ENCODE assay signal across 19 mouse cellular contexts in the genomic region with DNA sequence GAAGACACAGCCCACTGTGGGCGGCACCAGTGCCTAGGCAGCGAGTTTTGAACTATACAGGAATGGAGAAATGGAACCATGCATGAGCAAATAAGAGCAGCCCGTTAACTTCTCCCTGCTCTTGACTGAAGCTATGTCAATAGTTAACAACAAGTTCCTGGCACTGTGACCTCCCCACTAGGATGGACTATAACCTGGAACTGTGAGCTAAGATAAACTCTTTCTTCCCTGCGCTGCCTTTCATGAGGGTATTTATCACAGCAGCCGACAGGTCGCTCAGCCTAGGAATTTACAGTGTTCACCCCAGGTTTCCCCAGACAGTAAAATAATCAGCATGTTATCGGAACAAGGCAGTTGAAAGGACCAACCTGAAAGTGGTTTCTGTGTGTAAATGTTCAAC.
A peak's percentile ranks its signal among the peaks of the same experiment; 100 is the strongest.
DNase-seq lines count a peak whose midpoint lies in the region; ATAC-seq and TF ChIP-seq lines count a peak whose summit lies in the region.
"Had no signal": no experiment of that assay in that cellular context is flagged by ENCODE, and none has a peak within 500 bp of the region (broad histone marks: within the 10 kb centered on the region; RNA-seq: fewer than 3 reads in every experiment).

No protein-coding gene starts in this region.

- no peaks in the 10 kb centered on the region for H3K36me3 ChIP-seq in kidney, embryonic 16.5 days (ENCODE audit: insufficient read depth, low read length)
- 0 out of 2 replicates have a peak, but pooled peaks cover 3% of the 10 kb centered on the region for H3K36me3 ChIP-seq in liver, adult 2 months (ENCODE audit: control insufficient read depth, insufficient read depth, low read length)
- H3K36me3 ChIP-seq in intestine, embryonic 15.5 days: no peaks in the 10 kb centered on the region
- H3K36me3 ChIP-seq in stomach, embryonic 16.5 days (ENCODE audit: control insufficient read depth, insufficient read depth, low read length): no peaks in the 10 kb centered on the region
- H3K36me3 ChIP-seq: liver, embryonic 15.5 days had no signal

- no peak for TF ChIP-seq POLR2A in liver, adult 2 months (IDR thresholded peaks at IDR 0.05; ENCODE audit: extremely low read depth, insufficient read depth, low read length)
- no peak for TF ChIP-seq POLR2A in lung, adult 2 months (IDR thresholded peaks at IDR 0.05; ENCODE audit: borderline replicate concordance, extremely low read depth, low read depth, low read length)

- H3K4me1 ChIP-seq in kidney, embryonic 16.5 days (ENCODE audit: insufficient read depth, low read length): peaks cover 11% of the 10 kb centered on the region
- peaks cover 27% of the 10 kb centered on the region for H3K4me1 ChIP-seq in liver, adult 2 months (ENCODE audit: control insufficient read depth, insufficient read depth, low read length)
- H3K4me1 ChIP-seq in intestine, embryonic 15.5 days (replicated peaks): peaks cover 21% of the 10 kb centered on the region; the same call in 1 of the 2 replicates
- H3K4me1 ChIP-seq in stomach, embryonic 16.5 days (ENCODE audit: control insufficient read depth, insufficient read depth, low read length): peaks cover 19% of the 10 kb centered on the region
- H3K4me1 ChIP-seq in lung, adult 2 months (ENCODE audit: control insufficient read depth, insufficient read depth, low read length): peaks cover 16% of the 10 kb centered on the region

- H3K27me3 ChIP-seq in kidney, embryonic 16.5 days (ENCODE audit: insufficient read depth, low read length): no peaks in the 10 kb centered on the region
- H3K27me3 ChIP-seq in liver, adult 2 months (ENCODE audit: control insufficient read depth, insufficient read depth, low read length): no peaks in the 10 kb centered on the region
- H3K27me3 ChIP-seq in intestine, embryonic 15.5 days (replicated peaks): no peaks in the 10 kb centered on the region
- H3K27me3 ChIP-seq in stomach, embryonic 16.5 days (ENCODE audit: control insufficient read depth, insufficient read depth, low read length): no peaks in the 10 kb centered on the region
- H3K27me3 ChIP-seq: hindbrain, embryonic 12.5 days; liver, embryonic 15.5 days; neural tube, embryonic 13.5 days had no signal

- peak; percentile 47 for DNase-seq in kidney, adult 11 months
- DNase-seq in liver, adult 2 months (ENCODE audit: extremely low read depth, low read depth, low spot score): peak; percentile 95
- no peak for DNase-seq in liver
- DNase-seq in lung, adult 2 months: no peak
- DNase-seq in MN1 (ENCODE audit: low spot score): no peak
- DNase-seq: B cell, adult 2 months; cerebellum, adult 2 months; cerebellum, postnatal 36 days; gastrocnemius, postnatal 14 days; heart, postnatal 10 days; lung, postnatal 14 days; midbrain, embryonic 14.5 days had no signal

- no peak for TF ChIP-seq CTCF in liver, adult 2 months (IDR thresholded peaks at IDR 0.05; ENCODE audit: low read depth, low read length)
- no peak for TF ChIP-seq CTCF in lung, adult 2 months (IDR thresholded peaks at IDR 0.05; ENCODE audit: insufficient read depth, low read length)

- H3K9me3 ChIP-seq in kidney, embryonic 16.5 days (ENCODE audit: low read length): peaks cover 4% of the 10 kb centered on the region; the same call in 1 of the 2 replicates
- H3K9me3 ChIP-seq in intestine, embryonic 15.5 days: no peaks in the 10 kb centered on the region
- H3K9me3 ChIP-seq in stomach, embryonic 16.5 days (replicated peaks; ENCODE audit: control insufficient read depth, low read length): no peaks in the 10 kb centered on the region
- H3K9me3 ChIP-seq: hindbrain, embryonic 12.5 days; liver, embryonic 15.5 days; neural tube, embryonic 13.5 days had no signal

- H3K27ac ChIP-seq in kidney, embryonic 16.5 days (ENCODE audit: low read length): no peak overlapping the region
- peak overlapping the region; percentile 75 for H3K27ac ChIP-seq in liver, adult 2 months (replicated peaks; ENCODE audit: insufficient read depth, low read depth, low read length)
- H3K27ac ChIP-seq in intestine, embryonic 15.5 days: no peak overlapping the region
- H3K27ac ChIP-seq in stomach, embryonic 16.5 days (ENCODE audit: low read length): no peak overlapping the region
- H3K27ac ChIP-seq: hindbrain, embryonic 12.5 days; liver, embryonic 15.5 days; neural tube, embryonic 13.5 days had no signal

- 77% methylated on average over 7 of the region's 7 CpGs for WGBS in kidney, embryonic 16.5 days
- WGBS in liver, adult 2 months: 25% methylated on average over 7 of the region's 7 CpGs
- 74% methylated on average over 7 of the region's 7 CpGs for WGBS in intestine, embryonic 15.5 days
- 71% methylated on average over 7 of the region's 7 CpGs for WGBS in stomach, embryonic 16.5 days
- 84% methylated on average over 7 of the region's 7 CpGs for WGBS in lung, adult 2 months

- no peak overlapping the region for H3K9ac ChIP-seq in kidney, embryonic 16.5 days (replicated peaks; ENCODE audit: low read length)
- no peak overlapping the region for H3K9ac ChIP-seq in liver, adult 2 months (ENCODE audit: low read depth, low read length)
- no peak overlapping the region for H3K9ac ChIP-seq in intestine, embryonic 15.5 days
- no peak overlapping the region for H3K9ac ChIP-seq in stomach, embryonic 16.5 days (ENCODE audit: low read length)
- H3K9ac ChIP-seq: hindbrain, embryonic 12.5 days; liver, embryonic 15.5 days; neural tube, embryonic 13.5 days had no signal

- H3K4me2 ChIP-seq in kidney, embryonic 16.5 days (replicated peaks; ENCODE audit: low read depth, low read length): no peak overlapping the region
- no peak overlapping the region for H3K4me2 ChIP-seq in intestine, embryonic 15.5 days (replicated peaks)
- no peak overlapping the region for H3K4me2 ChIP-seq in stomach, embryonic 16.5 days (ENCODE audit: low read depth, low read length)
- H3K4me2 ChIP-seq: hindbrain, embryonic 12.5 days; liver, embryonic 15.5 days; neural tube, embryonic 13.5 days had no signal

- H3K4me3 ChIP-seq in kidney, embryonic 16.5 days (ENCODE audit: low read length): no peak overlapping the region
- H3K4me3 ChIP-seq in liver, adult 2 months (ENCODE audit: insufficient read depth, low read depth, low read length): no peak overlapping the region
- no peak overlapping the region for H3K4me3 ChIP-seq in intestine, embryonic 15.5 days (replicated peaks)
- no peak overlapping the region for H3K4me3 ChIP-seq in stomach, embryonic 16.5 days (replicated peaks; ENCODE audit: low read length)
- no peak overlapping the region for H3K4me3 ChIP-seq in lung, adult 2 months (replicated peaks; ENCODE audit: extremely low read depth, low read depth, low read length)
- H3K4me3 ChIP-seq: hindbrain, embryonic 12.5 days; liver, embryonic 15.5 days; neural tube, embryonic 13.5 days had no signal

- no peak for ATAC-seq in kidney, embryonic 16.5 days (ENCODE audit: low FRiP score, low TSS enrichment)
- ATAC-seq in intestine, embryonic 15.5 days: peak; percentile 76
- peak; percentile 45; the same call in 1 of the 2 replicates for ATAC-seq in stomach, embryonic 16.5 days (ENCODE audit: insufficient read depth, low FRiP score)
- ATAC-seq: inflammation-experienced regulatory T-cells, adult 6 months had no signal

- H3K79me2 ChIP-seq in liver, adult 2 months (ENCODE audit: control insufficient read depth, insufficient read depth, low read length): peaks cover 28% of the 10 kb centered on the region

Comparison
In these comparisons a context has a peak if more than half of its experiments do, and no peak if none do; other contexts are left out.
1. DNase-seq: peak in kidney, adult 11 months (single experiment) and liver, adult 2 months (single experiment); none in liver (single experiment), lung, adult 2 months (single experiment) and MN1 (single experiment).